Mouse (Mus musculus) stomach, postnatal 0 days (tissue): ENCODE measurements at regions not wholly inside any gene's neighbourhood (a gene's known extent, or its start where the extent isn't known, plus 50 kb on each side); places are given as distances from the start of the nearest gene placed in this dataset.

Source experiments
- CTCF ChIP-seq: IDR thresholded peaks from 2 replicates; pipeline ENCODE4 v1.5.1; 2016; ENCODE audit warnings: antibody characterized with exemption, low read depth, mild to moderate bottlenecking, moderate library complexity
- EP300 ChIP-seq: optimal IDR thresholded peaks from 2 replicates; pipeline ENCODE3; 2016; ENCODE audit warnings: antibody characterized with exemption

- TF ChIP-seq CTCF = no peak
- TF ChIP-seq EP300 = no peak
Observed at GRCm38 (mm10) chr3:9346857-9347445, 262.9 kb downstream of the Zfp704 start.
